Mouse (Mus musculus) G1E (cell line): Measurements from ENCODE around the gene Shkbp1.

ENCODE experiments used
- CTCF ChIP-seq: IDR thresholded peaks from 2 replicates; pipeline ENCODE4 v1.5.1; 2012; ENCODE audit warnings: low read depth, low read length, inconsistent platforms, mixed read lengths
- GATA1 ChIP-seq: IDR thresholded peaks from 2 replicates; pipeline ENCODE4 v1.6.1; 2012; ENCODE audit warnings: borderline replicate concordance, low read length, inconsistent platforms, mixed read lengths

DNA sequence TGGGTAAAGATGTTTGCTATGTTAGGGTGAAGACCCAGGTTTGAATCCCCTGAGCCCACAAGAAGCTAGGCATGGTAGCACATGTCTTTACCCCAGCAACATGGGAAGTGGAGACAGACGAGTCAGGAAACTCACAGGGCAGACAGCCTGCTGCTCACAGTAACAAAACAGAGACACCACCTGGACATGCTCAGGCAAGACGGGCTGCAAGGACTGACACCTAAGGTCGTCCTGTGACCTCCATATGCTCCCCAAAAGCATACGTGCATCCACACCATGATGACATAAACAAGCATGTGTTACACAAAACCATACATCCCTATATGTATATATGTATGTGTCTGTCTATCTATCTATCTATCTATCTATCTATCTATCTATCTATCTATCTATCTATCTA lies 25.7 kb upstream of the Shkbp1 start:
- no peak for TF ChIP-seq CTCF
- no peak for TF ChIP-seq GATA1
